Mouse (Mus musculus) urinary bladder, postnatal 36 days (tissue): Measurements from ENCODE around the gene Atp6v0a1.
"Not testable (repeated sequence)": the region's sequence is repeated elsewhere in the genome, so short reads cannot be mapped to it uniquely, and the experiment has no call there.

Experiments
- DNase-seq, 2 experiments: peaks; one replicate each; pipeline ENCODE4 v3.0.0; 2022; ENCODE audit warnings: low spot score in 2 of 2, mixed read lengths in 1 of 2

Atp6v0a1 gene

DNA sequence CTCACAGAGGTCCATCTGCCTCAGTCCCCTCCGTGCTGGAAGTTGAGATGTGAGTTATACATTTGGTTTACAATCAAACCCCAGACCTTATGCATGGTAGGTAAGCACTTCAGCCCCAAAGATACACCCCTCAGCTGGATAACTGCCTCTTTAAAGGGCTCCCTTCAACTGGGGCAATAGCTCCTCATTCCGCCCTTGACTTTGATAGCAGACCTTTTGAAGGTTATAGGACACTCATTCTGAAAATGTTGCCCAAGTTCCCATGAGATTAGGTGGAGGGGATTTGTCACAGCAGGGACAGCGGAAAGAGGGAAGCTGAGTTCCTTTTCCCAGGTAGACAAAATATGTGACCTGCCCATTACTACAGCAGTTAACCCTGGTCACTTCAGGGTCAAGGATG is 28.0 kb upstream of the Atp6v0a1 start:
- no peak for DNase-seq

DNA sequence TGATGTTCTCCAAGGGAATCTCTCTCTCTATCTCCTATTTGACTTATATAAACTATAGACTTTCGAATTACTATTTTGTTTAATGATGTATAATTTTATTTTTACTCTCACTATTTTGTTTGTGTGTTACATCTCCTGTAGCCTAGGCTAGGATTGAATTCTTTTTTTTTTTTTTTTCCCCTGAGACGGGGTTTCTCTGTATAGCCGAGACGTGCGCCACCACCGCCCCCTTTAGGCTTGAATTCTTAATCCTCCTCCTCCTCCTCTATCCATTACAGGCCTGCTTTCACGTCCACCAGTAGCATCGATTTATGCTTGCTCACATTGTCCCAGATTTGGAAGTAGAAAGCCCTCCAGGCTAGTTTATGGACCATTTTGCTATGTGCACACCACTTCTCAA is 27.2 kb upstream of the Atp6v0a1 start:
- no peak for DNase-seq

DNA sequence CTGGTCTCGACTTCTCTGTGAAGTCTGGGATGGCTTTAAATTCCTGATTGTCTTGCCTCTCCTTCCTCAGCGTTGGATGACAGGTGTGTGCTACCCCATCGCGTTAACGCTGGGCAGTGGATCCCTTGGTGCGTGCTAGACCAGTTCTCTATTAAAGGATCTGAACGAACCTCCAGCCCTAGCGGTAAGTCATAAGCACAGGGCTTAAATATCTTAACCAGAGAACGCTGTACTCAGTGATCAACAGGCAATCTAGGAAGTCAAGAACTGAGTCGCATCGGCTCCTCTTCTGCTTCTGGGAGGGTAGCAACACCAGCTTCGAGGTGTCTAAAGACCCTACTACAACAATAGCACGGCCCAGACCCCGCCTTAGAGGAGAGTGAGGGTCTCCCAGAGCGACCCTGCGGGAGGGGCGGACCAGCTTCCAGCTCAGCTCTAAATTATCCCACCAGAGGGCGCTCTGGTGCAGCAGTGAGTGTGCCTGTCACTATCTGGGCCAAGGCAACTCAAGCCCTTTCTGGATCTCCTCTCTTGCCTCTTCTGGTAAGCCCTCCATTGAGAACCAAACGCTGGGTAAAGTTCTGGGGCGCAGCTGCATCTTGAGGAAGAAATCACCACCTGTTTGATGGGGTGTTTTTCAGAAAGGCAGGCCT is 26.0 kb upstream of the Atp6v0a1 start:
- DNase-seq: peak; percentile 75 to 80

- no peak for DNase-seq
Measured at GRCm38 (mm10) chr11:100983778-100984131, 25.5 kb upstream of the Atp6v0a1 start.

DNA sequence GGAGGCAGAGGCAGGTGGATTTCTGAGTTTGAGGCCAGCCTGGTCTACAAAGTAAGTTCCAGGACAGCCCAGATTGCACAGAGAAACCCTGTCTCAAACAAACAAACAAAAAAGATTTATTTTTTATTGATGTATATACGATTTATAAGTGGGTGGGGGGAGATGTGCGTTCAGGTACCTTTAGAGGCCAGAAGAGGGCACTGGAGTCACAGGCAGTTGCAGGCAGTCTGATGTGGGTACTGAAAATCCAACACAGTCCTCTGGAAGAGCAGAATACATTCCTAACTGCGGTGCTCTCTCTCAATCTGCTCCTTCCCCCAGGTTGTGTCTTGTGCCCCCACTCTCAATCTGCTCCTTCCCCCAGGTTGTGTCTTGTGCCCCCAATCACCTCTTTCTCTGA is 23.6 kb upstream of the Atp6v0a1 start:
- DNase-seq: no peak

DNA sequence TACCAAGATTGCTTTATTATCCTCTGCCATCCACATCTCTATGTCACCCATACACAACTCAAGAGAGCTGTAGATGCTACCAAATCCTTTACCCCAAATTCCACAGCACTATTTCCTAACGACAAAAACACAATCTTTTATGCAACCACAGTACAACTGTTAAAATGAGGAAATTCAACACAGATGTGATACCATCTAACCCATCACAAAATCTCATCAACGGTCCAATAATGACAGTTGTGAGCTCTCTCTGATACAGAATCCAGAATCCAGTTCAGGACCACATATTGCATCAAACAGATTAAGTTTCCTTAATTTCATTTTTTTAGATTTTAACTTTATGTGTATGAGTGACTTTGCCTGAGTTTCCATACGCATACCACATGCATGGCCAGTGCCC is 20.6 kb upstream of the Atp6v0a1 start:
- no peak for DNase-seq

- DNase-seq: no peak
Measured at GRCm38 (mm10) chr11:100989666-100990065, 19.6 kb upstream of the Atp6v0a1 start.

DNA sequence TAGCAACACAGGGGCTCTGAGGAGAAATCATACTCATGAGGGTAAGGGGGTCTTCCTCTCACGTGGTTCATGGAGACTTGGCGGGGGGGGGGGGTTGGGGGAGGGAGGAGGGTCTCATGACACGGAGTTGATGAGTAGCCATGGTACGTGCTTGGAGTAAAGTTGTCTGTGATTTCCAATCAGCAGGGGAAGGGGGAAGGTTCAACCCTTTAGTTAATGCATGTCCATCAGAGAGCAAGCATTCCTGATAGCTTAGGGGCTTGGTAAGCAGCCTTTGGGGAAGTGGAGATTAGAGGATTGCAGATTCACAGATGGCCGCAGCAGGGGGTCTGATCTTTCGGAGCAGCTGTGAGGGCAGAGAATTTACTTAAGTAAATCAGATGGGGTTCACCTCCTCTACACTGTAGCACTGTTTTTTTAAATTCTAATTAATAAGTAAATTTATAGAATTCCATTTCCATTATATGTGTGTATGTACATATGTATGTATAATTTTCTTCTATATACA is 18.2 kb upstream of the Atp6v0a1 start:
- no peak for DNase-seq

GRCm38 (mm10) chr11:100993437-100993836 is 15.8 kb upstream of the Atp6v0a1 start:
- no peak for DNase-seq

GRCm38 (mm10) chr11:100994233-100994632 is 15.0 kb upstream of the Atp6v0a1 start:
- no peak for DNase-seq

DNA sequence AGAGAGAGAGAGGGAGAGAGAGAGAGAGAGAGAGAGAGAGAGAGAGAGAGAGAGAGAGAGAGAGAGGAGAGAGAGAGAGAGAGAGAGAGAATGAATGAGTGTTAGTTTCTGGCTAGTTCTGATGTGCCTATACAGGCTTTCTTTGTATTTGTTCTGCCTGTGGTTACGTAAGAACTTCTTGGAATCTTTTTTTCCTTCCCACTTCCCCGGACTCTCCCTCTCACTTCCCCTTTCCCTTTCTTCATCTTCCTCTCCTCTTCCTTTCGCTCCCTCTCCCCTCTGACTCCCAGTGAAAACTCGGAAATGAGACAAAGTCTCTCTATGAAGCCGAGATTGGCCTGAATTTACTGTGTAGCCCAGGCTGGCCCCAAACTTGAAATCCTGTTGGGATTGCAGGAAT is 14.6 kb upstream of the Atp6v0a1 start:
- DNase-seq: no peak

- no peak for DNase-seq
Measured at GRCm38 (mm10) chr11:100996501-100996900, 12.8 kb upstream of the Atp6v0a1 start.

GRCm38 (mm10) chr11:100998836-100999235 is 10.4 kb upstream of the Atp6v0a1 start:
- no peak for DNase-seq

GRCm38 (mm10) chr11:100999254-100999653 is 10.0 kb upstream of the Atp6v0a1 start:
- no peak for DNase-seq

GRCm38 (mm10) chr11:101001875-101002552 is 7.2 kb upstream of the Atp6v0a1 start:
- not testable (repeated sequence) for DNase-seq

DNA sequence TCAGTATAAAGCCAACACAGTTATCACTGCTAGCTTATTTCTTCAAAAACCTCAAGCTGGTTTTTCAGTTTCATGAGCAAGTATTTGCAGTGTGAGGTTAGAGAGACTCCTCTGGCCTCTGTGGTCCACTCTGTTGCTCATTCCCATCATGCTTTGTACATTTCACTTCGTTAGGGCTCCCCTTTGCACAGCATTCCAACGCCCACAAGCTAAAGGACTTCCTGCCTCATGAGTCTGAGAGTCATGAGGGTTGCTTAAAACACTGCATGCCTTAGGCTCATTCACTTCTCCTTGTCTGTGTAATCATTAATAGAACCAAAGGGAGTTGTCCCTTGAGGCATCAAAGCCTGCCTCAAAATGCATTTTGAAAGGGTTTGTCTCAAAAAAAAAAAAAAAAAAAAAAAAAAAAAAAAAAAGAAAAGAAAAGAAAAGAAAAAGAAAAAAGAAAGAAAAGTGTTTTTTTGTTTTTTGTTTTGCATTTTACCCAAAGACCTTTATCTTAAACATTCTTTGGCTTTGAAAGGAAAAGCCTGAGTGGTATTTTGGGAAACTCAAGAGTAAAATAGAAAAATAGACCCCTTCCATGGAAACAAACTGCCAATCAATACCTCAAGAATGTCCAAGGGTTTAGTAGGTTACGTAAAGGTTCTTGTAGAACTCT is 6.1 kb upstream of the Atp6v0a1 start:
- peak in 1 of 2 experiments; percentile 23 for DNase-seq

GRCm38 (mm10) chr11:101008206-101009045 is 826 bp upstream of the Atp6v0a1 start:
- DNase-seq: peak; percentile 24 to 27

DNA sequence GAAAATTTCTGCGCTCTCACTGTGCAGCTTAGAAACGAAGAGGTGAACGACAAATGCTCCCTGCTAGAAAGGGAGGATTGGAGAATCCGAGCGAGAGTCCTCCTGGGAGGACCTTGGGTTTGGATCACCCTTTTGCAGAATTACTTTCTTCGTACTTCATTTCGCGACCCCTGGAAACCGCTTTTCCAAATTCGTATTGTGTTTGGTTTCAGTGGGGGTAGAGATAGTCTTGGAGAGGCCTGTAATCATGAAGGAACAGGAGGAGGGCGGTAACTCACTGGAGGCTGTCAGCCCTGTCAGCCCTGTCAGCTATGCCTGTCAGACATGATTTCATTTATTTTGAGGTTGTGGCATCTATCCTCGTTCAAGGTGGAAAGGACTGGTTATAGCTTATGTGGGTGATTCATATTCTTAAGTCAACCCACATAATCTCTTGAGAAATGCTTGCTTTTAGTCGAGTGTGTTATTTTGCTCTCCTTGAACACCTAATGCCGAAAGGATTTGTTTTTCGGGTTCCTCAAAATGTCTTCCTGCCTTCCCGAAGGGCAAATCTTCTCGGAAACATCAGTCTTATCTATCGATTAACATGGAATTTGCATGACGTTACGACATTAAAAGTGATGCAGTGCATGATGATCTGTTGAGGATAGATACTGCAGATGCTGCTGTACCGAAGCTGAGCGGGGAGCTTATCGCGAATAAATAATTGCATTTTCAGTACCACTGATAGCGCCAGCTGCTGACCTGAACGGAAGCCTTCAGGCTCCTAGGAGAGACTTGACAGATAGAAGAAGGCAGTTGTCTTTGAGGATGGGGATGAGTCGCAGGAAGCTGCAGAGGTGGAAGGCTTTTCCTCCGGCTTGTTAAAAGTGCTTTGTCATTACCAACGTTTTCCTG is 884 bp downstream of the Atp6v0a1 start:
- peak in 1 of 2 experiments; percentile 6 for DNase-seq

GRCm38 (mm10) chr11:101011641-101012040 is 2.4 kb downstream of the Atp6v0a1 start:
- no peak for DNase-seq

- DNase-seq: no peak
Measured at GRCm38 (mm10) chr11:101023371-101023770, 14.1 kb downstream of the Atp6v0a1 start.

GRCm38 (mm10) chr11:101024001-101024400 is 14.7 kb downstream of the Atp6v0a1 start:
- no peak for DNase-seq
